Mouse (Mus musculus) lung, embryonic 15.5 days (tissue): Measurements from ENCODE around the gene Atf7ip. TPM values are rescaled to one million over a fixed set of nuclear protein-coding genes. Genes with fewer than 3 reads are reported as not detected.

Source experiments
- ATAC-seq: fragments of 200-750 bp; cut with Nextera tagmentation; 2 replicates; pipeline ENCODE4 v1.8.0; 2017; ENCODE audit warnings: moderate number of reproducible peaks, borderline replicate concordance; ENCODE audit not compliant: low FRiP score, low TSS enrichment; ENCODE audit errors: extremely low read depth
- H3K27ac ChIP-seq: fragments of 300-500 bp; sonication (generic); 2 replicates; pipeline ENCODE4 v1.5.1; 2015; ENCODE audit warnings: moderate library complexity, mild to moderate bottlenecking, inconsistent platforms
- H3K27me3 ChIP-seq: fragments of 300-500 bp; sonication (generic); 2 replicates; pipeline ENCODE4 v1.6.1; 2015; ENCODE audit warnings: inconsistent platforms
- H3K36me3 ChIP-seq: fragments of 300-500 bp; sonication (generic); 2 replicates; pipeline ENCODE4 v1.6.1; 2015; ENCODE audit warnings: inconsistent platforms
- H3K4me1 ChIP-seq: fragments of 300-500 bp; sonication (generic); 2 replicates; pipeline ENCODE4 v1.6.1; 2015; ENCODE audit warnings: inconsistent platforms
- H3K4me2 ChIP-seq: fragments of 300-500 bp; sonication (generic); 2 replicates; pipeline ENCODE4 v1.6.1; 2015; ENCODE audit warnings: inconsistent platforms, mild to moderate bottlenecking, moderate library complexity
- H3K4me3 ChIP-seq: fragments of 300-500 bp; sonication (generic); 2 replicates; pipeline ENCODE4 v1.5.1; 2015; ENCODE audit warnings: mild to moderate bottlenecking, inconsistent platforms
- H3K9ac ChIP-seq: fragments of 300-500 bp; sonication (generic); 2 replicates; pipeline ENCODE4 v1.6.1; 2015; ENCODE audit warnings: inconsistent platforms
- H3K9me3 ChIP-seq: fragments of 300-500 bp; sonication (generic); 2 replicates; pipeline ENCODE4 v1.6.1; 2016; ENCODE audit warnings: inconsistent platforms
- WGBS: fragments of 180-500 bp; shearing (Covaris S2); methylation state at CpG from one replicate; pipeline ENCODE4 v1.1.7; 2015; 5-methylcytosine and 5-hydroxymethylcytosine counted together
- polyA plus RNA-seq: library from polyadenylated mRNA; unstranded; fragments of >200 nt; fragmentation: Nextera tagmentation; extraction: Ambion mirVana; gene quantifications from 2 replicates; pipeline ENCODE4 v1.2.1, GENCODE M21; 2015

Atf7ip gene
- polyA plus RNA-seq, 1 experiment from 2014 or later, result 44.9 TPM

GRCm38 (mm10) chr6:136487554-136487950 lies 18.4 kb upstream of the Atf7ip start:
- ATAC-seq, result no peak
- WGBS, result 92% methylated on average over 1 of the region's 1 CpGs
- peaks cover 7% of the 10 kb centered on the region; the same call in 1 of the 2 replicates for H3K4me1 ChIP-seq
- H3K4me3 ChIP-seq, result no peak overlapping the region
- H3K36me3 ChIP-seq, result no peaks in the 10 kb centered on the region
- H3K4me2 ChIP-seq, result no peak overlapping the region
- H3K27ac ChIP-seq, result no peak overlapping the region
- H3K27me3 ChIP-seq, result no peaks in the 10 kb centered on the region
- H3K9me3 ChIP-seq, result no peaks in the 10 kb centered on the region
- H3K9ac ChIP-seq, result no peak overlapping the region

GRCm38 (mm10) chr6:136489899-136490298 lies 16.1 kb upstream of the Atf7ip start:
- no peak overlapping the region for H3K4me3 ChIP-seq
- ATAC-seq, result no peak
- no peak overlapping the region for H3K27ac ChIP-seq
- H3K36me3 ChIP-seq, result no peaks in the 10 kb centered on the region
- 63% methylated on average over 3 of the region's 3 CpGs for WGBS
- H3K4me1 ChIP-seq, result peaks cover 7% of the 10 kb centered on the region; the same call in 1 of the 2 replicates
- no peaks in the 10 kb centered on the region for H3K27me3 ChIP-seq
- H3K9me3 ChIP-seq, result no peaks in the 10 kb centered on the region
- no peak overlapping the region for H3K9ac ChIP-seq
- H3K4me2 ChIP-seq, result no peak overlapping the region

GRCm38 (mm10) chr6:136490516-136491475 lies 15.2 kb upstream of the Atf7ip start:
- ATAC-seq, result no peak
- H3K4me1 ChIP-seq, result peaks cover 7% of the 10 kb centered on the region; the same call in 1 of the 2 replicates
- 39% methylated on average over 6 of the region's 6 CpGs for WGBS

GRCm38 (mm10) chr6:136491631-136492030 lies 14.3 kb upstream of the Atf7ip start:
- H3K27ac ChIP-seq, result no peak overlapping the region
- H3K4me1 ChIP-seq, result peaks cover 7% of the 10 kb centered on the region; the same call in 1 of the 2 replicates
- H3K4me3 ChIP-seq, result no peak overlapping the region
- ATAC-seq, result no peak
- H3K9me3 ChIP-seq, result no peaks in the 10 kb centered on the region
- no peaks in the 10 kb centered on the region for H3K27me3 ChIP-seq
- no peak overlapping the region for H3K9ac ChIP-seq
- WGBS, result 65% methylated on average over 5 of the region's 5 CpGs
- no peak overlapping the region for H3K4me2 ChIP-seq
- H3K36me3 ChIP-seq, result no peaks in the 10 kb centered on the region

More at GRCm38 (mm10) chr6:136490516-136491475, 15.2 kb upstream of the Atf7ip start:
- H3K27ac ChIP-seq, result peak overlapping the region; percentile 26
- H3K9me3 ChIP-seq, result no peaks in the 10 kb centered on the region
- H3K9ac ChIP-seq, result no peak overlapping the region
- no peak overlapping the region for H3K4me3 ChIP-seq
- H3K27me3 ChIP-seq, result no peaks in the 10 kb centered on the region
- no peak overlapping the region for H3K4me2 ChIP-seq
- H3K36me3 ChIP-seq, result no peaks in the 10 kb centered on the region

- H3K4me3 ChIP-seq, result no peak overlapping the region
- H3K4me2 ChIP-seq, result no peak overlapping the region
- no peaks in the 10 kb centered on the region for H3K27me3 ChIP-seq
- 77% methylated on average over 4 of the region's 4 CpGs for WGBS
- H3K9me3 ChIP-seq, result no peaks in the 10 kb centered on the region
- no peak for ATAC-seq
- peaks cover 7% of the 10 kb centered on the region; the same call in 1 of the 2 replicates for H3K4me1 ChIP-seq
- no peak overlapping the region for H3K9ac ChIP-seq
- no peaks in the 10 kb centered on the region for H3K36me3 ChIP-seq
- no peak overlapping the region for H3K27ac ChIP-seq
These were observed 13.7 kb upstream of the Atf7ip start for GRCm38 (mm10) chr6:136492251-136492650.

GRCm38 (mm10) chr6:136493486-136493885 lies 12.5 kb upstream of the Atf7ip start:
- no peak for ATAC-seq
- WGBS, result 88% methylated on average over 7 of the region's 7 CpGs
- H3K4me1 ChIP-seq, result peaks cover 7% of the 10 kb centered on the region; the same call in 1 of the 2 replicates
- no peak overlapping the region for H3K9ac ChIP-seq
- no peaks in the 10 kb centered on the region for H3K9me3 ChIP-seq
- no peak overlapping the region for H3K4me2 ChIP-seq
- no peaks in the 10 kb centered on the region for H3K27me3 ChIP-seq
- H3K4me3 ChIP-seq, result no peak overlapping the region
- no peak overlapping the region for H3K27ac ChIP-seq
- H3K36me3 ChIP-seq, result no peaks in the 10 kb centered on the region

GRCm38 (mm10) chr6:136493910-136494751 lies 11.8 kb upstream of the Atf7ip start:
- H3K27me3 ChIP-seq, result no peaks in the 10 kb centered on the region
- peaks cover 7% of the 10 kb centered on the region; the same call in 1 of the 2 replicates for H3K4me1 ChIP-seq
- 81% methylated on average over 12 of the region's 12 CpGs for WGBS
- no peak overlapping the region for H3K4me2 ChIP-seq
- H3K36me3 ChIP-seq, result no peaks in the 10 kb centered on the region
- no peak overlapping the region for H3K4me3 ChIP-seq
- H3K9me3 ChIP-seq, result no peaks in the 10 kb centered on the region
- H3K27ac ChIP-seq, result no peak overlapping the region
- no peak overlapping the region for H3K9ac ChIP-seq
- no peak for ATAC-seq

GRCm38 (mm10) chr6:136495023-136495422 lies 10.9 kb upstream of the Atf7ip start:
- Histone ChIP-seq H3K27ac (no peak overlapping the region), H3K4me2 (no peak overlapping the region), H3K9me3 (no peaks in the 10 kb centered on the region), H3K4me3 (no peak overlapping the region), H3K27me3 (no peaks in the 10 kb centered on the region), H3K9ac (no peak overlapping the region), H3K4me1 (peaks cover 7% of the 10 kb centered on the region; the same call in 1 of the 2 replicates), H3K36me3 (no peaks in the 10 kb centered on the region)
- ATAC-seq, result no peak
- 93% methylated on average over 12 of the region's 12 CpGs for WGBS

GRCm38 (mm10) chr6:136497744-136498143 lies 8.2 kb upstream of the Atf7ip start:
- no peak overlapping the region for H3K27ac ChIP-seq

GRCm38 (mm10) chr6:136499292-136499977 lies 6.5 kb upstream of the Atf7ip start:
- H3K4me2 ChIP-seq, result no peak overlapping the region
- H3K27me3 ChIP-seq, result no peaks in the 10 kb centered on the region
- H3K4me3 ChIP-seq, result no peak overlapping the region
- no peak overlapping the region for H3K9ac ChIP-seq
- WGBS, result 44% methylated on average over 10 of the region's 10 CpGs
- no peak for ATAC-seq
- no peaks in the 10 kb centered on the region for H3K4me1 ChIP-seq
- H3K9me3 ChIP-seq, result no peaks in the 10 kb centered on the region
- H3K27ac ChIP-seq, result no peak overlapping the region
- no peaks in the 10 kb centered on the region for H3K36me3 ChIP-seq

More at GRCm38 (mm10) chr6:136497744-136498143, 8.2 kb upstream of the Atf7ip start:
- Histone ChIP-seq H3K9me3 (no peaks in the 10 kb centered on the region), H3K4me3 (no peak overlapping the region), H3K27me3 (no peaks in the 10 kb centered on the region), H3K9ac (no peak overlapping the region), H3K36me3 (no peaks in the 10 kb centered on the region), H3K4me2 (no peak overlapping the region), H3K4me1 (no peaks in the 10 kb centered on the region)
- ATAC-seq, result no peak
- WGBS, result 56% methylated on average over 5 of the region's 5 CpGs

- Histone ChIP-seq H3K4me3 (no peak overlapping the region), H3K27me3 (no peaks in the 10 kb centered on the region), H3K4me2 (no peak overlapping the region), H3K4me1 (no peaks in the 10 kb centered on the region), H3K9ac (no peak overlapping the region), H3K27ac (no peak overlapping the region), H3K9me3 (no peaks in the 10 kb centered on the region), H3K36me3 (no peaks in the 10 kb centered on the region)
- no peak for ATAC-seq
- 95% methylated on average over 3 of the region's 3 CpGs for WGBS
These were observed 2.7 kb downstream of the Atf7ip start for GRCm38 (mm10) chr6:136508652-136509051.
